Mouse (Mus musculus): ENCODE results near the gene Shank2. TPM values are rescaled to one million over a fixed set of nuclear protein-coding genes. Genes with fewer than 3 reads are reported as not detected.

Gene Shank2
- polyA plus RNA-seq, 2 experiments = 0.59 to 0.89 TPM

DNA sequence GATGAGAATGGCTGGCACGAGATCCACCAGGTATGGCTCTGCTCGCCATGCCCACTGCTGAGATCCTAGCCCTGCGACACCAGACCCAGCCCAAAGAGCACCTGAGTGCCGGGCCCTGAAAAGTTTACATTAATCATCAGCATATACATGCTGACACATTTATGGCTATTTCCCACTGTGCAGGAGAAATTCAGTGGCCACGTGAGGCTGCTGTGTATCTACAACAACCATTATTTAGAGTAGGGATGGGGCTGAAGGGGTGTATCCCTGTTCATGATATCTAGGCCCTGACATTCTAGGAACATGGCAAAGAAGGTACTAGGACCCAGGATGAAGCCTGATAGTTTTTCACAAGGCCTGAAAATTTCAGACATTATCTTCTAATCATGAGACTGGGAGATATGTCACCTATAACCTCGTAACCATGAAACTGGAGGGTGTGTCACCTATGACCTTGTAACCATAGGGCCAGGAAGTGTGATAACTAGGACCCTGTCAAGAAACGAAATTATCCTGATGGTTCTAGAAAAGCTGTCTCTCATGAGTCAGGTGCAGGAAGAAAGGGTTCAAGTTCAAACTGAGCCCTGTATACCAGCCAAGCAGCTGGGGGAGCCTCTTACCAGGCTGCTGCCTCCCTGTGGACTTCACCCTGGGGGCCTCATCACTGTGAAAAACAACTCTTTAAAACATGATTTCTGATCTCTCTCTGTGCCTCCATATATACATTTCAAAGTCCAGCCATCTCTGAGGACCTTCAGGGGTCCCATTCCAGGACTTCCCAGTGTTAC lies 68.6 kb downstream of the Shank2 start:
- no peaks in the 10 kb centered on the region for H3K27me3 ChIP-seq (ENCODE audit: control insufficient read depth, insufficient read depth, low read length)
- no peak overlapping the region for H3K9ac ChIP-seq (ENCODE audit: low read depth, low read length, severe bottlenecking)
- H3K36me3 ChIP-seq (ENCODE audit: control insufficient read depth, insufficient read depth, low read length) = no peaks in the 10 kb centered on the region
- no peak overlapping the region for H3K4me2 ChIP-seq (replicated peaks; ENCODE audit: low read depth, low read length, severe bottlenecking)
- TF ChIP-seq POLR2A (IDR thresholded peaks at IDR 0.05; ENCODE audit: borderline replicate concordance, extremely low read depth, insufficient read depth, insufficient read length) = no peak
- DNase-seq (ENCODE audit: low spot score) (no peak), ATAC-seq (ENCODE audit: low FRiP score, low read depth) (no peak)
- no peak overlapping the region for H3K4me3 ChIP-seq (replicated peaks; ENCODE audit: low read length)
- WGBS = 69% methylated on average over 7 of the region's 7 CpGs
- H3K27ac ChIP-seq (replicated peaks; ENCODE audit: low read depth, low read length) = no peak overlapping the region
- H3K4me1 ChIP-seq (ENCODE audit: control insufficient read depth, insufficient read depth, low read length) = no peaks in the 10 kb centered on the region
- no peaks in the 10 kb centered on the region for H3K9me3 ChIP-seq (ENCODE audit: control insufficient read depth, low read length)

DNA sequence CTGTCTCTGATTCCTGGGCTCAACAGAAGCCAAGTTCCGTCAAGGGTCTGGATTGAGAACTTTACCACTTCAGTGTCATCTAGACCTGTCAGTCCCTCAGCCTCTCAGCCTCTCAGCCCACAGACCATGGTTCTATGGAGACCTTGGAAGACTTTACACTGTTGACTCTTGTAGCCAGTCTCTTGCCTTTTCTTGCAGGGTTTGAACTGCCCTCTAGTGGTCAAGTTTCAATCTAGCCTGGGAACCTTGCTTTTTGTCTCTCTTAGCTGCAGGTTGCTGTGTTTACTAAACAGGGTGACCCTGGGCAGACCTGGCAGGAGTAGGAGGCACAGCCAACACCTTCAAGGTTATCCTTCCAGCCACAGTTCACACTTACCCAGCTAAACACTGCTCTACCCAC lies 70.5 kb downstream of the Shank2 start:
- WGBS = 24% methylated on average over 1 of the region's 1 CpGs
- Histone ChIP-seq H3K9ac (ENCODE audit: low read depth, low read length, severe bottlenecking) (no peak overlapping the region), H3K4me3 (replicated peaks; ENCODE audit: low read length) (no peak overlapping the region), H3K4me2 (replicated peaks; ENCODE audit: low read depth, low read length, severe bottlenecking) (no peak overlapping the region), H3K27me3 (ENCODE audit: control insufficient read depth, insufficient read depth, low read length) (no peaks in the 10 kb centered on the region), H3K36me3 (ENCODE audit: control insufficient read depth, insufficient read depth, low read length) (no peaks in the 10 kb centered on the region), H3K27ac (replicated peaks; ENCODE audit: low read depth, low read length) (no peak overlapping the region), H3K9me3 (ENCODE audit: control insufficient read depth, low read length) (no peaks in the 10 kb centered on the region), H3K4me1 (ENCODE audit: control insufficient read depth, insufficient read depth, low read length) (no peaks in the 10 kb centered on the region)
- no peak for TF ChIP-seq POLR2A (IDR thresholded peaks at IDR 0.05; ENCODE audit: borderline replicate concordance, extremely low read depth, insufficient read depth, insufficient read length)
- DNase-seq (ENCODE audit: low spot score) (peak; percentile 13), ATAC-seq (ENCODE audit: low FRiP score, low read depth) (no peak; the same call in 1 of the 2 replicates)

DNA sequence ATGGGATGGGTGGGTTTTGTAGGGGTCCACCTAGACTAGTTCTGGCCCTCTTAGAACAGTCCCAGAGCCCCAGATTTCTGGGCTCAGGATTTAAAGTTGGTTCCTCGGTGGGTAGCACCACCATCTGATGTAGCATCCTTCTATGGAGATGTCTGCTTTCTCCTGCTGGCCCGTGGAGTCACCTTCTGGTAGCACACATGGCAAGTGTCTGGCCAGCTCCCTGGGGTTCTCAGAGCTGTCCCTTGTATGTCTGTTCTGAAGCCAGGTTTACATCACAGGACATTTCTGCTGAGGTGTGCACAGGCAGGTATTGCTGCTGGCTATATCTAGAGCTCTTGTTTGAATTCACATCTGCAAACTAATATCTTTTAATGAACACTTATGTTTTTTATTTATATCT lies 71.1 kb downstream of the Shank2 start:
- no peaks in the 10 kb centered on the region for H3K4me1 ChIP-seq (ENCODE audit: control insufficient read depth, insufficient read depth, low read length)
- 89% methylated on average over 2 of the region's 2 CpGs for WGBS

DNA sequence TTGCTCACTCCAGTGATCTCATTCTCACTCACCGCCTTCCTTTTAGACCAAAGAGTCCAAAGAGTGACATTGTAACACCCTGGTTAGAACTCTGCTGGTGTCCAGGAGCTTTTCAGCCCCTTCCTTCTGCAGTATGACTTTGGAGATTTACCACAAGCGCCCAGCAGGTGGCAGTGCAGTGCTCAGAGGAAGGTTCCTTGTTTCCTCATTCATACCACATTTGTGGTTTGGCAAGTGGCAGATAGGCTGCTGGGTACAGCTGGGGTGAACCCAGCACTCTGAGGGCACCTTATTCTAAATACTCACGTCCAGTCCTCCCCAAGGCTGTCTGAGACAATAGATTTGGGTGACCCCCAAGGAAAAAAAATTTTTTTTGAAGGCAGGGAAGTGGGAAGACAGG lies 73.0 kb downstream of the Shank2 start:
- no peak overlapping the region for H3K27ac ChIP-seq (replicated peaks; ENCODE audit: low read depth, low read length)
- DNase-seq (ENCODE audit: low spot score) = peak; percentile 57
- no peaks in the 10 kb centered on the region for H3K27me3 ChIP-seq (ENCODE audit: control insufficient read depth, insufficient read depth, low read length)
- H3K4me2 ChIP-seq (replicated peaks; ENCODE audit: low read depth, low read length, severe bottlenecking) = no peak overlapping the region
- H3K4me1 ChIP-seq (ENCODE audit: control insufficient read depth, insufficient read depth, low read length) = no peaks in the 10 kb centered on the region
- 27% methylated on average over 3 of the region's 3 CpGs for WGBS
- no peak for ATAC-seq (ENCODE audit: low FRiP score, low read depth)
- no peaks in the 10 kb centered on the region for H3K9me3 ChIP-seq (ENCODE audit: control insufficient read depth, low read length)
- no peak for TF ChIP-seq POLR2A (IDR thresholded peaks at IDR 0.05; ENCODE audit: borderline replicate concordance, extremely low read depth, insufficient read depth, insufficient read length)
- no peak overlapping the region for H3K9ac ChIP-seq (ENCODE audit: low read depth, low read length, severe bottlenecking)
- no peak overlapping the region for H3K4me3 ChIP-seq (replicated peaks; ENCODE audit: low read length)
- no peaks in the 10 kb centered on the region for H3K36me3 ChIP-seq (ENCODE audit: control insufficient read depth, insufficient read depth, low read length)

More for the DNA sequence above, 71.1 kb downstream of the Shank2 start:
- ATAC-seq (ENCODE audit: low FRiP score, low read depth) (no peak), DNase-seq (ENCODE audit: low spot score) (no peak)
- TF ChIP-seq POLR2A (IDR thresholded peaks at IDR 0.05; ENCODE audit: borderline replicate concordance, extremely low read depth, insufficient read depth, insufficient read length) = no peak
- Histone ChIP-seq H3K9me3 (ENCODE audit: control insufficient read depth, low read length) (no peaks in the 10 kb centered on the region), H3K36me3 (ENCODE audit: control insufficient read depth, insufficient read depth, low read length) (no peaks in the 10 kb centered on the region), H3K27ac (replicated peaks; ENCODE audit: low read depth, low read length) (no peak overlapping the region), H3K4me2 (replicated peaks; ENCODE audit: low read depth, low read length, severe bottlenecking) (no peak overlapping the region), H3K9ac (ENCODE audit: low read depth, low read length, severe bottlenecking) (no peak overlapping the region), H3K27me3 (ENCODE audit: control insufficient read depth, insufficient read depth, low read length) (no peaks in the 10 kb centered on the region), H3K4me3 (replicated peaks; ENCODE audit: low read length) (no peak overlapping the region)

DNA sequence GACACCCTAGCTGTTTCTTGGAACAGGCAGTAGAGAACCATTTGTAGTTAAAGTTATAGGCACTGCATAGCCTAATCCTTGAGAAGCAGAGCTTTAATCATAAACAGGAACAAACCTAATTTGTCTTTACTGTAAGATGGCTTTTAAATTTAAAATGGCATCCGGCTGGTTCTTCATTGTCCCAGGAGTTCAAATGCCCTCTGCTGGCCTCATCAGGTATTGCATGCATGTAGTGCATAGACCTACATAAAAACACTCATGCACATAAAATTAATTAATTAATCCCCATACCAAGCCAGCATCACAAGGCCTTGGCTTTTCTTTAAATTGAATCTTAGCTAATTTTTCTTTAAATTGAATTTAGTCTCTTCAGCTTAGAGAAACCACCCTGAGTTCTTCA lies 76.9 kb downstream of the Shank2 start:
- no peaks in the 10 kb centered on the region for H3K9me3 ChIP-seq (ENCODE audit: control insufficient read depth, low read length)
- no peak for TF ChIP-seq POLR2A (IDR thresholded peaks at IDR 0.05; ENCODE audit: borderline replicate concordance, extremely low read depth, insufficient read depth, insufficient read length)
- no peak overlapping the region for H3K4me2 ChIP-seq (replicated peaks; ENCODE audit: low read depth, low read length, severe bottlenecking)
- H3K9ac ChIP-seq (ENCODE audit: low read depth, low read length, severe bottlenecking) = no peak overlapping the region
- H3K4me3 ChIP-seq (replicated peaks; ENCODE audit: low read length) = no peak overlapping the region
- no peaks in the 10 kb centered on the region for H3K4me1 ChIP-seq (ENCODE audit: control insufficient read depth, insufficient read depth, low read length)
- no peaks in the 10 kb centered on the region for H3K36me3 ChIP-seq (ENCODE audit: control insufficient read depth, insufficient read depth, low read length)
- no peak overlapping the region for H3K27ac ChIP-seq (replicated peaks; ENCODE audit: low read depth, low read length)
- DNase-seq (ENCODE audit: low spot score) (peak; percentile 23), ATAC-seq (ENCODE audit: low FRiP score, low read depth) (no peak)
- WGBS = 68% methylated on average over 1 of the region's 1 CpGs
- no peaks in the 10 kb centered on the region for H3K27me3 ChIP-seq (ENCODE audit: control insufficient read depth, insufficient read depth, low read length)

Measured in limb, embryonic 14.5 days (tissue).